Mouse (Mus musculus) B cell, adult 62 days (primary cell): ENCODE results near the gene Cib1. TPM values are rescaled to one million over a fixed set of nuclear protein-coding genes. Genes with fewer than 3 reads are reported as not detected.

Experiments
- total RNA-seq: library from RNA; stranded (reverse); gene quantifications from 4 replicates; pipeline ENCODE4 v1.2.4, GENCODE M21; 2023

Gene Cib1
- 86.7 to 111 TPM (median 93.5 TPM) in 4 replicates for total RNA-seq

GRCm38 (mm10) chr7:80232489-80233029, at the start of gene Cib1, which contains the start of gene Gdpgp1:
TSS of gene Cib1 (minus strand) at chr7:80232813.
TSS of gene Gdpgp1 (plus strand) at chr7:80232865.

DNA sequence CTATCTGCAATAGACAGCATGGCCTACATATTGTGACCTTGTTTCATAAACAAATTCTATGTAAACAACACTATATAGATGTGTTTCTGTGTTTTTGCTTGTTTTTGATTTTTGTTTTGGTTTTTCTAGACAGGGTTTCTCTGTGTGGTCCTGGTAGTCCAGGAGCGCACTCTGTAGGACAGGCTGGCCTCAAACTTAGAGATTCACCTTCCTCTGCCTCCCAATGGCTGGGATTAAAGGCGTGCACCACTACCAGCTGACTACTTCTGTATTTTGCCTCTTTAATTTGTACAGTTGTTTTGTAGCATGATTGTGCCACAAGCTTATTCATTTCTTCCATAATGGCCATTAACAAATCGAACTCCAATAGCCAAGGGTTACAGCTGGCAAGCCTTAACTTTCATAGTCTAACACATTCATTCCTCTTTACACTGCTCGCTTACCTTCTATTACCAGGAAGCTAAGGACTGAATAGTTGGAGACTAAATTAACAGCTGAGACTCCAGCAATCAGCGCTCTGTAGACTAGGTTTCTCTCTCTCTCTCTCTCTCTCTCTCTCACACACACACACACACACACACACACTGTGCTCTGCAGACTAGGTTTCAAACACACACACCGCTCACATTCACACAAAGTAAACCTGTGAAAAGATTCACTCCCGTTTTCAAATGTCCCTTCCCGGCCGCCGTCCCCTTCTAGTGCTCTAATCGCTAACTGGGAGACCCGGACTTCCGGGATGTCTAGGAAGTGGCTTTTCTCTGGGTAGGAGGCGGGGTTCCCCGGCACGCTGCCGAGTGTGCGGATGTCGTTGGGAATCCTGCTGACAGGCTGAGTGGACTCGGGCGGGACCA, 36.5 kb upstream of the Cib1 start, which contains the start of gene Vps33b:
TSS of gene Vps33b (plus strand) at position 753 of the 854 bp plus-strand sequence.

GRCm38 (mm10) chr7:80260625-80261371, 28.2 kb upstream of the Cib1 start, which contains the start of gene Ngrn:
TSS of gene Ngrn (plus strand) at chr7:80261215.

DNA sequence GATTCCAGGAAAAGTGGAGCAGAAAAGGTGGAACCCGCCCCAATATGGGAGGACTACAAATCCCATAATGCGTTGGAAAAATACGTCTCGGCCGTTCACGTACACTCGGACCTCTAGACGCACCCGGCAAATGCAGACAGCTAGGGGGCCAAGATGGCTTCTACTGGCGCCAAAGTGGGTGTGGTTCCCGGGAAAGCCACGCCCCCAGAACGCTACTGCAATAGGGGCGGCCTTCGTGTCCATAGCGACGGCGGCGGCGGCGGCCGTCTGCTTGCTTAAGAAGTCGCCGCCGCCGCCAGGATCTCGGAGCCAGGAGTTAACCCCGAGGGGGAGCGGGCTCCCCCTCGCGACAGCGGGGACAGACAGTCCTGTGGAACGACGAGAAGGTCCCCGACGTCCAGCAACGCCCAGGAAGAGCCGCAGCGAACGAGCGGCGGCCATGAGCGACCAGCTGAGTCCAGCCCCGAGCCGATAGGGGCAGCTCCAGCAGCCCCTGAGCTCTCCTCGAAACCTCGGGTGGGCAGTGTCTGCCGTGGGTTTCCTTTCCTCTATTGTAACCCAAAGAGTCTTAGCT, 13.6 kb upstream of the Cib1 start, which contains the start of gene Ttll13:
TSS of gene Ttll13 (plus strand) at position 229 of the 574 bp plus-strand sequence.

DNA sequence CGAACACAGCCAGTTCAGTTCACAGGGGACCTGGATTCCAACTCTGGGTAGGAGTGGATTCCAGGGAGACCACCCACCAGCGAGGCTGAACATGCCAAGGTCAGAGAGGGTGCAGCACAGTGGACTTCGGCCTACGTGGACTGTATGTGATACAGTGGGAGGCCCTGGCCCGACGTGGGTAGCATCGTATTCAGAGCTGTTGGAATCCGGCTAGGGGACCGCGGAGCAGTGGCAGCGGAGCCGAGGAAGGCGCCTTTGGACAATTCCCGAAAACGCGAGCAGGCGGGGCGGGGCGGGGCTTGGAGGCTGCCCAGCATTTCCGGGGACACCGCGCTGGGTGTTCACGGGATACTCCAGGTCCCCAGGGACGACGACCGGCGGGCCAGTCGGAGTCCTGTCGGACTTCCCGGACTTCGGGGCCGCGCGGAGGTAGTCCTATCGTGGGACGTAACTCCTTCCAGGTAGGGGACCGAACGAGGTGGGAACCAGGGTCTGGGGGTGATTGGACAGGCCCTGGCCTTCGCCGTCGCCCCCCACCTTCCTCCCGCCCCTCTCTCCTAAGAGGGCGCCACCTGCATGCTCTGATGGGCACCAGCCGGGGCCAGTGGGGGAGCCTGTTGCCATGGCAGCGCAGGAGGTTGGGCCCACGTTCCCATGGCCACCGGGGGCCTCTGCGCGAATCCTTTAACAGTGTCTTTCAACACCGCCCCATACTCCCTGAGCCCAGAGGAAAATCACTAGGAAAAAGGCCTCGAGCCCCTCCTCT, 45.9 kb downstream of the Cib1 start, which contains the start of gene Sema4b:
TSS of gene Sema4b (plus strand) at position 311 of the 766 bp plus-strand sequence.

Other genes starting within 250 kb of the Cib1 start
- gene Zfp710, start 208.0 kb downstream of the Cib1 start, total RNA-seq = 65.1 to 71.0 TPM (median 69.0 TPM) in 4 replicates
- 22.6 to 32.5 TPM (median 25.3 TPM) in 4 replicates for gene Idh2, start 117.4 kb downstream of the Cib1 start, total RNA-seq
- 141 to 155 TPM (median 148 TPM) in 4 replicates for gene Sema4b, start 46.0 kb downstream of the Cib1 start, total RNA-seq
- 5.6 to 8.0 TPM (median 6.5 TPM) in 4 replicates for gene Gdpgp1, start 52 bp upstream of the Cib1 start, total RNA-seq
- 1.0 to 3.8 TPM (median 2.1 TPM) in 4 replicates for gene Ttll13, start 13.6 kb upstream of the Cib1 start, total RNA-seq
- 13.1 to 17.9 TPM (median 17.1 TPM) in 4 replicates for gene Ngrn, start 28.4 kb upstream of the Cib1 start, total RNA-seq
- 31.2 to 36.5 TPM (median 34.5 TPM) in 4 replicates for gene Vps33b, start 36.8 kb upstream of the Cib1 start, total RNA-seq
- 4.2 to 7.5 TPM (median 5.5 TPM) in 4 replicates for gene Prc1, start 61.6 kb upstream of the Cib1 start, total RNA-seq
- 23.3 to 31.6 TPM (median 27.0 TPM) in 4 replicates for gene Rccd1, start 91.6 kb upstream of the Cib1 start, total RNA-seq
- gene Unc45a, start 108.2 kb upstream of the Cib1 start, total RNA-seq = 86.9 to 102 TPM (median 94.9 TPM) in 4 replicates
- 13.2 to 21.3 TPM (median 14.8 TPM) in 4 replicates for gene Hddc3, start 110.3 kb upstream of the Cib1 start, total RNA-seq
- gene Man2a2, start 138.6 kb upstream of the Cib1 start, total RNA-seq = 92.3 to 112 TPM (median 102 TPM) in 4 replicates
- 30.4 to 45.6 TPM (median 39.6 TPM) in 4 replicates for gene Fes, start 155.1 kb upstream of the Cib1 start, total RNA-seq
- 56.9 to 70.6 TPM (median 59.0 TPM) in 4 replicates for gene Furin, start 172.6 kb upstream of the Cib1 start, total RNA-seq